Mouse (Mus musculus): ENCODE data around the gene Plaa. TPM values are rescaled to one million over a fixed set of nuclear protein-coding genes. Genes with fewer than 3 reads are reported as not detected.
"Not testable (repeated sequence)": the region's sequence is repeated elsewhere in the genome, so short reads cannot be mapped to it uniquely, and the experiment has no call there.

Plaa gene
- polyA plus RNA-seq (2015; fragmentation: Nextera tagmentation; extraction: Ambion mirVana): 56.2 and 56.9 TPM in 2 replicates

DNA sequence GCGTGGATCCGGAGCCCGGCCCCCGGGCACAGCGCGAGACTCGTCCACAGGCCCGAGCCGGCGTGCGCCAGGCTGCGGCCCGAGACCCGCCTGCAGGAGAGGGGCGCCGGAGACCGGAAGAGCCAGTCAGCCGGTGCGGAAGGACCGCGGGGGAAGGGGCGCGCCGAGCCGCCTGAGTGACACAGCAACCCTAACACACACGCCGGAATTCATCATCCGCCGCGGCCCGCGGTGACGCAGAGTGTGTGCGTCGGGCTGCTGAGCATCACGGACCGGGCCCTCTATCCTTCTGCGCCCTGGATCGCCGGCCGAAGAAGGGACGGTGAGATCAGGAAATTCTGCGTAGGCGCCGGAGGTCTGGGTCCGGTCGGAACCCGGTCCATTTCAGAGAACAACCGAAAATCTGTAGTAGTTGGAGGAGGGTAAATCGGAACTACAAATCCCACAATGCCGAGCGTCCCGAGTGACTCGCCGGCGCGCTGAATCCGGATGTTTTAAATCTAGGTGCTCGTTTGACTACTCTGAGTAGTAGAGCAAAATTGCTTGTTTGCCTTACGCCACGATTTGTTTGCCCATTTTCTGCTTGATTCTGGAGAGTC is at the start of gene Plaa:
TSS of gene Plaa (minus strand) at position 214 of the 599 bp plus-strand sequence.
- H3K27ac ChIP-seq (ENCODE audit: low read length): peak within 1 kb of the TSS; percentile 90
- peak; percentile 99 for ATAC-seq (ENCODE audit: low read depth)
- peak within 1 kb of the TSS; percentile 91 for H3K4me2 ChIP-seq (ENCODE audit: low read depth, low read length)
- H3K9ac ChIP-seq (ENCODE audit: low read length): peak within 1 kb of the TSS; percentile 96
- H3K4me1 ChIP-seq (replicated peaks; ENCODE audit: control insufficient read depth, insufficient read depth, low read length): peaks cover 13% of the 10 kb centered on the region
- H3K9me3 ChIP-seq (ENCODE audit: control insufficient read depth, low read length): no peaks in the 10 kb centered on the region
- no peaks in the 10 kb centered on the region for H3K27me3 ChIP-seq (ENCODE audit: control insufficient read depth, insufficient read depth, low read depth, low read length)
- peak within 1 kb of the TSS; percentile 85 for H3K4me3 ChIP-seq (ENCODE audit: low read length)
- under 1% methylated on average over 60 of the region's 61 CpGs for WGBS
- no peaks in the 10 kb centered on the region for H3K36me3 ChIP-seq (ENCODE audit: control insufficient read depth, insufficient read depth, low read length)

DNA sequence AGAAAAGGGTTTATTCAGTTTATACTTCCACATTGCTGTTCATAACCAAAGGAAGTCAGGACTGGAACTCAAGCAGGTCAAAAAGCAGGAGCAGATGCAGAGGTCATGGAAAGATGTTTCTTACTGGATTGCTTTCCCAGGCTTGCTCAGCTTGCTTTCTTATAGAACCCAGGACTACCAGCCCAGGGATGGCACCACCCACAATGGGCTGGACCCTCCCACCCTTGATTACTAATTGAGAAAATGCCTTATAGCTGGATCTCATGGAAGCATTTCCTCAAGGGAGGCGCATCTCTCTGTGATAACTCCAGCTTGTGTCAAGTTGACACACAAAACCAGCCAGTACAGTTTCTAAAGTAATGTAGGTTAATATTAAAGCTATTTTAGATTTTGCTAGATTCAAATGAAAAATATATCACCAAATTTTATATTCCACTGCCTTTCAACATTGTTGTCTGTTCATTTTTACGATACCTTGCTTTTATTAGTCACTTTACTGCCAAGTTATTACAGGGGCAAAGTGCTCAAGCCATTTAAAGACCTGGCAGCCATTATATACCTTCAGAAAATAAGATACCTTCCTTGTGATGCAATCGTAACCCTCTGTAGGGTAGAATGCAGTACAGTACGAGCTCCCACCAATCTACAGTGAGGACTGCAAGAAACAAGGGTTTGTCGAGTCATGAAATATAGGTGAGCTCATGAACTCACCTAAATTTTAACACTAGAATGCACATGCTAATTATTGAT is 47.6 kb upstream of the Plaa start:
- not testable (repeated sequence) for H3K27ac ChIP-seq (ENCODE audit: low read length); ATAC-seq (ENCODE audit: low read depth); H3K4me3 ChIP-seq (ENCODE audit: low read length); H3K27me3 ChIP-seq (ENCODE audit: control insufficient read depth, insufficient read depth, low read depth, low read length); H3K9me3 ChIP-seq (ENCODE audit: control insufficient read depth, low read length); H3K4me2 ChIP-seq (ENCODE audit: low read depth, low read length); H3K36me3 ChIP-seq (ENCODE audit: control insufficient read depth, insufficient read depth, low read length); H3K4me1 ChIP-seq (replicated peaks; ENCODE audit: control insufficient read depth, insufficient read depth, low read length); H3K9ac ChIP-seq (ENCODE audit: low read length)
- 89% methylated on average over 5 of the region's 5 CpGs for WGBS

DNA sequence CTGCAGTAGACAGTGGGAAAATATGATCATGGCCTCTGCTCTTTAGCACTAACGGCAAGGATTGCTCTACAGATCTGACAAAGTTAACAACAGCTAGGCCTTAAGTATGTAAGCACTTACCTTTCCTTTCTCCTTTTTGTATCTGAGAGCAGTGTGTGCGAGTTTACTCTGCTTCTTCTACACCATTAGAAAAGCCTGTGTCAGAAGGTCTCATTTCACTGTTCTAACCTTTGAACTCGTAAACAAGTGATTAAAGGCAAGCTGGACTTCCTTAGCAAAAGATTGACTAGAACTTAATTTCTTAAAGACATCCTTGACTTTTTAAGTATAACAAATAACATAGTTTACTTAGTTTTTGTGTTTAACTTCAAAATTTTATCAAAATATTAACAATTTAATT is 46.9 kb upstream of the Plaa start, which contains the start of gene Lrrc19:
TSS of gene Lrrc19 (minus strand) at position 225 of the 400 bp plus-strand sequence.
- WGBS: 79% methylated on average over 3 of the region's 3 CpGs
- Histone ChIP-seq H3K36me3 (ENCODE audit: control insufficient read depth, insufficient read depth, low read length) (no peaks in the 10 kb centered on the region), H3K4me1 (replicated peaks; ENCODE audit: control insufficient read depth, insufficient read depth, low read length) (no peaks in the 10 kb centered on the region), H3K9ac (ENCODE audit: low read length) (no peak within 1 kb of the TSS), H3K4me3 (ENCODE audit: low read length) (no peak within 1 kb of the TSS), H3K4me2 (ENCODE audit: low read depth, low read length) (no peak within 1 kb of the TSS), H3K9me3 (ENCODE audit: control insufficient read depth, low read length) (no peaks in the 10 kb centered on the region), H3K27ac (ENCODE audit: low read length) (no peak within 1 kb of the TSS), H3K27me3 (ENCODE audit: control insufficient read depth, insufficient read depth, low read depth, low read length) (no peaks in the 10 kb centered on the region)
- ATAC-seq (ENCODE audit: low read depth): no peak

DNA sequence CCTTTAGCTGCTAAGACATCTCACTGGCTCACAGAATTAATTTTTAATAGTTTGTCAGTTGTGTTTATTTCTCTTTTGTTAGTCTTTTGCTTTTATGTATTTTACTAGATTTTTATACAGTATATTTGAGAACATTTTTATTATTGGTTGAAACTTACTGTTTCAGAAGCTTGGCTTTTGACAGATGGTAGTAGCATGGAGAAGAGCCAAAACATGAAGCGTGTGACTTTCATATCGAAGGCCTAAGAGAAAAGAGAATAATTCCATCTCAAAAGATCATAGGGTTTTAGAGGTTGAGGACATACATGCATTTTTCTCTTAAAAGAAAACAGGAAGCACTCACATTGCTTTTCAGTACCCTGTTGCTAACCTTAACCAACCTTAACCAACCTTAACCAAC is 40.1 kb upstream of the Plaa start:
- no peak overlapping the region for H3K4me3 ChIP-seq (ENCODE audit: low read length)
- no peaks in the 10 kb centered on the region for H3K9me3 ChIP-seq (ENCODE audit: control insufficient read depth, low read length)
- H3K9ac ChIP-seq (ENCODE audit: low read length): no peak overlapping the region
- H3K4me2 ChIP-seq (ENCODE audit: low read depth, low read length): no peak overlapping the region
- no peaks in the 10 kb centered on the region for H3K27me3 ChIP-seq (ENCODE audit: control insufficient read depth, insufficient read depth, low read depth, low read length)
- no peak for ATAC-seq (ENCODE audit: low read depth)
- no peak overlapping the region for H3K27ac ChIP-seq (ENCODE audit: low read length)
- WGBS: 83% methylated on average over 2 of the region's 2 CpGs
- H3K36me3 ChIP-seq (ENCODE audit: control insufficient read depth, insufficient read depth, low read length): no peaks in the 10 kb centered on the region
- no peaks in the 10 kb centered on the region for H3K4me1 ChIP-seq (replicated peaks; ENCODE audit: control insufficient read depth, insufficient read depth, low read length)

DNA sequence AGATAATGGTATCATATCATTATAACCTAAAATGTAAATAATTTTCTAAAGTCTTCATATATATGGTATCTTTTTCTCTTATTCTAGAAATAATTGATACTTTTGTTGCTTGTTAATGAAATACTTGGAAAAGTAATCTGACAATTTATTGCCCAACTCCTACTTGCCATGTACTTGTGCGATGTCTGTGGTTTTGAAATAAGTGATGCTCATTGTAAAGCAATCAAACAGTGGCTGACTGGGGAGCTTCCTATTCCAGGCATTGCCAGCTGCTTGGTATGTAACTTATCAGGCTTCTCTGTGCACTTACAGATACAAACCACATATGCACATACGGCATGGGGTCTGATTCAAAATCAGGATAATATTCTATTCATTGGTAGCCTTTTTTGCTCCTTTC is 17.0 kb upstream of the Plaa start:
- Histone ChIP-seq H3K4me2 (ENCODE audit: low read depth, low read length) (no peak overlapping the region), H3K27me3 (ENCODE audit: control insufficient read depth, insufficient read depth, low read depth, low read length) (no peaks in the 10 kb centered on the region), H3K9ac (ENCODE audit: low read length) (no peak overlapping the region), H3K4me1 (replicated peaks; ENCODE audit: control insufficient read depth, insufficient read depth, low read length) (peaks cover 3% of the 10 kb centered on the region; the same call in 1 of the 2 replicates), H3K27ac (ENCODE audit: low read length) (no peak overlapping the region), H3K9me3 (ENCODE audit: control insufficient read depth, low read length) (no peaks in the 10 kb centered on the region), H3K4me3 (ENCODE audit: low read length) (no peak overlapping the region), H3K36me3 (ENCODE audit: control insufficient read depth, insufficient read depth, low read length) (no peaks in the 10 kb centered on the region)
- ATAC-seq (ENCODE audit: low read depth): no peak
- 78% methylated on average over 2 of the region's 2 CpGs for WGBS

DNA sequence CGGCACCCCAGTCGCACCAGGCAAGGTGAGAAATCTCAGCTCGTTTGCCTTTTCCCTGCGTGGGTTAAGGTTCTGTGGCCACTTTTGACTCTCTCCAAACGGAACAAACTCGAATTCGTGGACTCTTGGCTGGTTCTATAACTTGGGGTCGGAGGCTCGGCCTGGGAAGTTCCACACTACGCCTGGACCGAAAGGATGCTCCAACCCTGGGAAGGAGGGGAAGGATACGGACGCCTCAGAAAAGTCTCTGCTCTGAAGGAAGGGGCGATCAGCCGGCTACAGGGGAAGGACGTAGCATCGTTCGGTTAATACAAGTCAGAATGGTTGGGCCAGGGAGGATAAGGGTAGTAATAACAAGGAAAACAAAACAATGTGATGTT is 11.6 kb upstream of the Plaa start:
- no peaks in the 10 kb centered on the region for H3K27me3 ChIP-seq (ENCODE audit: control insufficient read depth, insufficient read depth, low read depth, low read length)
- H3K9me3 ChIP-seq (ENCODE audit: control insufficient read depth, low read length): no peaks in the 10 kb centered on the region
- 4% methylated on average over 18 of the region's 18 CpGs for WGBS
- peak overlapping the region; percentile 68 for H3K27ac ChIP-seq (ENCODE audit: low read length)
- H3K36me3 ChIP-seq (ENCODE audit: control insufficient read depth, insufficient read depth, low read length): no peaks in the 10 kb centered on the region
- peak overlapping the region; percentile 83 for H3K9ac ChIP-seq (ENCODE audit: low read length)
- peak; percentile 75 for ATAC-seq (ENCODE audit: low read depth)
- peak overlapping the region; percentile 82 for H3K4me3 ChIP-seq (ENCODE audit: low read length)
- H3K4me1 ChIP-seq (replicated peaks; ENCODE audit: control insufficient read depth, insufficient read depth, low read length): peaks cover 5% of the 10 kb centered on the region; the same call in 1 of the 2 replicates
- peak overlapping the region; percentile 82 for H3K4me2 ChIP-seq (ENCODE audit: low read depth, low read length)

DNA sequence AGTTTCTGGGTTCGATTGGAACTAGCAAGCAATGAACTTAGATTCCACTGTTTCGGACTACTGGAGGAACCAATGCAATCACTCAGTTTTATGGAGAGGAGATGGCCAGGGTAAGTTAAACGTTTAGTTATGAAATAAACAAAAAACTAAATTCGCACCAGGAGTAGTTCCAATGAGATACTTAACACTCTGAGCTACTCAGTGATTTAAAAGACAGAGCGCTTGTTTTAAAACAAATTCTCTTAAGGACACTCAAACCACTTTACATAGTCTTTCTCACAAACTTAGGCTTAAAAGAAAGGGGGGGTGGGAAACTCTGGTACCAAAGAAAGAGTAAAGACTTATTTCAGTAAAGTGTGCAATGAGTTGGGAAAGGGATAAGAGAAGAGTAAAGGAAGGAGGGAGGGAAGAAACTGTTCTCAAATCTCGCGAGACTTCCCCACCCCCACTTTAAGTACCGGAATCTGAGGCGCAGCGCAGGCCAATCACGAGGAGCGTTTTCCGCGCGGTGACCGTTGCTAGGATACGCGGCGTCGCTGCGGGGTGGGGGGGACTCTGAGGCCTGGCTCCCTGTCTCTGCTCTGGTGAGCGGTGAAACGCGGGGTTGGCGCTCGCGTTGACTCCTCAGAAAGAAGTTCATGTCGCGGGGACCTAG is 11.1 kb upstream of the Plaa start, which contains the start of gene Ift74:
TSS of gene Ift74 (plus strand) at position 520 of the 655 bp plus-strand sequence.
- Histone ChIP-seq H3K9me3 (ENCODE audit: control insufficient read depth, low read length) (no peaks in the 10 kb centered on the region), H3K36me3 (ENCODE audit: control insufficient read depth, insufficient read depth, low read length) (no peaks in the 10 kb centered on the region), H3K27ac (ENCODE audit: low read length) (peak within 1 kb of the TSS; percentile 68), H3K4me1 (replicated peaks; ENCODE audit: control insufficient read depth, insufficient read depth, low read length) (peaks cover 5% of the 10 kb centered on the region; the same call in 1 of the 2 replicates), H3K4me2 (ENCODE audit: low read depth, low read length) (peak within 1 kb of the TSS; percentile 82), H3K4me3 (ENCODE audit: low read length) (peak within 1 kb of the TSS; percentile 82), H3K9ac (ENCODE audit: low read length) (peak within 1 kb of the TSS; percentile 83), H3K27me3 (ENCODE audit: control insufficient read depth, insufficient read depth, low read depth, low read length) (no peaks in the 10 kb centered on the region)
- peak; percentile 100 for ATAC-seq (ENCODE audit: low read depth)
- 3% methylated on average over 29 of the region's 29 CpGs for WGBS

DNA sequence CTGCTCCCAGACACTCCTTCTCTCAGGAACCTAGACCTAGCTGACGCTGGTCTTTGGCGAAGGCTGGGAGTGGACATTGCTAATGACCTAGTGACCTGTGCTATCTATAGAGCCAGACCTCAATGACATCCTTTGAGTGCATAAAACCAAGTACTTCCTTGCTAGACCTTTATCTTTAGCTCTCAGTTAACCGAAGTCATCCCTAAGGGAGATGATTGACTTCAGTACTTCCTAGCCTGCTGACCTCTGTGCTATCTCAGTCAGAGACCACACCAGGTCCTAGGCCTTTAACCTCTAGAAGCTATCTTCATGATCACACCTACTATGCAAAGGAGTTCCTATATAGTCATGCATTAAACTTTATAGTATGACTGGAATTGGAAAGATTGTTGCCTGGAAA is 7.3 kb upstream of the Plaa start:
- no peaks in the 10 kb centered on the region for H3K9me3 ChIP-seq (ENCODE audit: control insufficient read depth, low read length)
- no peaks in the 10 kb centered on the region for H3K27me3 ChIP-seq (ENCODE audit: control insufficient read depth, insufficient read depth, low read depth, low read length)
- ATAC-seq (ENCODE audit: low read depth): no peak
- H3K4me1 ChIP-seq (replicated peaks; ENCODE audit: control insufficient read depth, insufficient read depth, low read length): peaks cover 3% of the 10 kb centered on the region; the same call in 1 of the 2 replicates
- H3K4me3 ChIP-seq (ENCODE audit: low read length): no peak overlapping the region
- no peaks in the 10 kb centered on the region for H3K36me3 ChIP-seq (ENCODE audit: control insufficient read depth, insufficient read depth, low read length)
- WGBS: 70% methylated on average over 3 of the region's 3 CpGs
- no peak overlapping the region for H3K4me2 ChIP-seq (ENCODE audit: low read depth, low read length)
- H3K9ac ChIP-seq (ENCODE audit: low read length): no peak overlapping the region
- H3K27ac ChIP-seq (ENCODE audit: low read length): no peak overlapping the region

DNA sequence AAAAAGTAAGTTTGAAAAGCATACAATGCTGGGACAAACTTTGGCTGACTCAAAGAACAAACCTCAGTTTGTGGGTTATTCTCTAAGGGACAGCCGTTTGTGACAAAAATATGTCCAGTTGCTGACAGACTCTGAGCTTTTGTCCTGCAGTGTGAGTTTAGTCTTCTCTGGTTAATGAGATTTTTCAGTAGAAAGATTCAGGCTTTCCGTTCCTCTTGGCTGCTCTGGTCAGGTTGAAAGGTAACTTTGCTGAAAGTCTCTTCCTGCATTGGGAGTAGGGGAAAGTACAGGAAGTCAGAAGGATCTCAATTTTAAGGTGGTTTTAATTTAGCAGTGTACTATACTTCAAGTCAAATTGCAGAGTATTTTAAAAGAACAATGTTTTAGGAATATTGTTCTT is 2.5 kb upstream of the Plaa start:
- Histone ChIP-seq H3K27me3 (ENCODE audit: control insufficient read depth, insufficient read depth, low read depth, low read length) (no peaks in the 10 kb centered on the region), H3K4me1 (replicated peaks; ENCODE audit: control insufficient read depth, insufficient read depth, low read length) (peaks cover 12% of the 10 kb centered on the region), H3K4me2 (ENCODE audit: low read depth, low read length) (no peak overlapping the region), H3K4me3 (ENCODE audit: low read length) (no peak overlapping the region), H3K36me3 (ENCODE audit: control insufficient read depth, insufficient read depth, low read length) (no peaks in the 10 kb centered on the region), H3K27ac (ENCODE audit: low read length) (no peak overlapping the region), H3K9me3 (ENCODE audit: control insufficient read depth, low read length) (no peaks in the 10 kb centered on the region), H3K9ac (ENCODE audit: low read length) (no peak overlapping the region)
- 80% methylated on average over 2 of the region's 2 CpGs for WGBS
- ATAC-seq (ENCODE audit: low read depth): no peak
